Mouse (Mus musculus) E14TG2a.4 (cell line): ENCODE measurements around the gene Slamf6.

Source experiments
- CTCF ChIP-seq: conservative IDR thresholded peaks from 2 replicates; pipeline ENCODE4 v1.5.1; 2014; ENCODE audit warnings: low read length
- NANOG ChIP-seq: IDR thresholded peaks from 2 replicates; pipeline ENCODE4 v1.6.1; 2014; ENCODE audit warnings: borderline replicate concordance, low read length, mixed read lengths
- POU5F1 ChIP-seq: IDR thresholded peaks from 2 replicates; pipeline ENCODE4 v1.6.1; 2014; ENCODE audit warnings: low read length, borderline replicate concordance

DNA sequence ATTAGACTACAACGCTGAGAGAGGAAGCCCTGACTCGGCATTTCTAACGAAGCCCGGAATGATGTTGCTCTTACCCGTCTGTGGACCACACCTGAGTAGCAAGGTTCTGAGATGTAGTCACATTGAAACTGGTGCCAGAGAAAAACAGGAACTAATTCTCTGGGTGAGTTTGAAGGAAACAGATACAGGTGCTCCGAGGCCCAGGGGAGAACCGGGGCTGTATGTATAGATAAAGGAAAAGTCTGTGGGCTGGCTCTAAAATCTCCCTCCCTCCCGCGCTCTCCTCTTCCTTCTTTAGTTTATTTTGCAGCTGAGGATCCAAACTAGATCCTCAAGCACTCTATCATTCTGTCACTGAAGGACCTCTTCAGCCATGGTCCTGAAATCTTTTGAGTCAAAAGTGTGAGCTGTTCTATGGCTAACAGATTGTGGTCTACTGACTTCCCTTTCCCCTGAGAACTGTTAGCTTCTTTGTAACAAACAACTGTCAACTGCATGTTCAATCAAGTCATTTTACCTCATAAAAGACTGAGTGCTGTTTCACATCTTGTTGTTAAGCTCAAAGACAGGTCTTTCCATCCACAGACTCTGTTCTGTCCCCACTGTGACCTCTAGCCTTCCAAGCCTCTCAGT, 3.8 kb downstream of the Slamf6 start:
- no peak for TF ChIP-seq CTCF
- no peak for TF ChIP-seq POU5F1
- TF ChIP-seq NANOG = no peak
